Mouse (Mus musculus): ENCODE data around the gene Fam198b. TPM values are rescaled to one million over a fixed set of nuclear protein-coding genes. Genes with fewer than 3 reads are reported as not detected.

Fam198b gene
- polyA plus RNA-seq, 1 experiment: 4.0 TPM

DNA sequence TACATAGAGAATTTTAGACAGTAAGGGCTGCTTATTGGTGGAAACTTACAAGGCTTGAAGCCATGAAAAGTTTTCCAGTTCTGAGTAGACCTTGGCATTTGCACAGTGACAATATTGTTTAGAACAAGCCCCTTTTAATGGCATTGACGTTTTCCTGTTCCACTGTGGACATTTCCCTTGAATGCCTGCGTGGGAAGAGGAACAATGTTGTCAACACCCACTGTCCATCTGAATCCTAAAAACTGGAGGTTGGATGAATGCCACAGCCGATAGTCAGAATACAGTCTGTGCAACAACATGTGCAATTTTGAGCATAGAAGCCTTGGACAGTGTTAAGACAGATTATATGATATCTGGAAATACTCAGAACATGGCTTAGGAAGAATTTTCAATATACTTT is 92.5 kb downstream of the Fam198b start:
- TF ChIP-seq POLR2A (IDR thresholded peaks at IDR 0.05; ENCODE audit: control insufficient read depth, low read depth, low read length) (no peak), CTCF (IDR thresholded peaks at IDR 0.05; ENCODE audit: control insufficient read depth, insufficient read depth, insufficient replicate concordance, low read depth, low read length) (no peak)
- H3K36me3 ChIP-seq (ENCODE audit: control insufficient read depth, insufficient read depth, low read length): no peaks in the 10 kb centered on the region
- H3K27me3 ChIP-seq (ENCODE audit: control insufficient read depth, insufficient read depth, low read length): no peaks in the 10 kb centered on the region
- no peak overlapping the region for H3K27ac ChIP-seq (ENCODE audit: control insufficient read depth, insufficient read depth, low read depth, low read length)
- no peak overlapping the region for H3K4me3 ChIP-seq (ENCODE audit: control insufficient read depth, low read depth, low read length)
- no peaks in the 10 kb centered on the region for H3K4me1 ChIP-seq (ENCODE audit: control insufficient read depth, insufficient read depth, low read length)

DNA sequence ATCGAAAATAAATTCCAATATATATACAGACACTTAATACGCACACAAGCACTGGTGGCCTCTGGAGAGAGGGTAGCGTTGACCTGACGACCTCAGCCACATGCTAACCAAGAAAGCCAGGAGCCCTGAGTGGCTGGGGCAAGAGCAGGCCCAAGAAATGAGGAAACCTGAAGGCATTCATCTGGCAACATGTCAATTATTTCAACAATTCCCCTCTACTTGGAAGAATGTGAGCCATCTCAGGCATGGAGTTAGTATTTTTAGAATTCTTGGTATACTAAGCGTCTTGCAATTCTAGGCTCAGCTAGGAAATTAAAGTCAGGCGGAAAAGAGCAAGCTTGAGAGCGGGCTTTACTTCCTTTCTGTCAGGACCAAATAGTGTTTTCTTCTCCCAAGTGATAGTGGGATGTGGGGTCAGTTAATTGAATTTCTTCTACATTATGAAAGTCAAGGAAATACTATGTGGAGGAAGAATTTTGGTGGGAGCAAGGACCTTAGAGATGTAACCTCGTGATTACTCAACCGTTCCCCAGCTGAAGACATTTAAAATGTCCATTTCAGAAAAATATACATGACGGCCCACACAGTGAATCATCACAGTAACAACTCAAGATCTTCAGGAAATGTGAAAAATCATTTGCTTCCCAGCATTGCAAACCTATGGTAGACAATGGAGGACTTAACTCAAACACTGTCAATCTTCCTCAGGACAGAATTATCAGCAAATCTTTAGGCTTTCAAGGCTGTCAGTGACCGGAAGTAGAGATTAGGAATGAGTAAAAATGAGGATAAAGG is 93.5 kb downstream of the Fam198b start:
- TF ChIP-seq POLR2A (IDR thresholded peaks at IDR 0.05; ENCODE audit: control insufficient read depth, low read depth, low read length): no peak
- no peak for TF ChIP-seq CTCF (IDR thresholded peaks at IDR 0.05; ENCODE audit: control insufficient read depth, insufficient read depth, insufficient replicate concordance, low read depth, low read length)
- Histone ChIP-seq H3K27me3 (ENCODE audit: control insufficient read depth, insufficient read depth, low read length) (no peaks in the 10 kb centered on the region), H3K36me3 (ENCODE audit: control insufficient read depth, insufficient read depth, low read length) (no peaks in the 10 kb centered on the region), H3K27ac (ENCODE audit: control insufficient read depth, insufficient read depth, low read depth, low read length) (no peak overlapping the region), H3K4me3 (ENCODE audit: control insufficient read depth, low read depth, low read length) (no peak overlapping the region), H3K4me1 (ENCODE audit: control insufficient read depth, insufficient read depth, low read length) (no peaks in the 10 kb centered on the region)

GRCm38 (mm10) chr3:79980714-79981113 is 96.4 kb downstream of the Fam198b start:
- Histone ChIP-seq H3K36me3 (ENCODE audit: control insufficient read depth, insufficient read depth, low read length) (no peaks in the 10 kb centered on the region), H3K27me3 (ENCODE audit: control insufficient read depth, insufficient read depth, low read length) (no peaks in the 10 kb centered on the region), H3K4me1 (ENCODE audit: control insufficient read depth, insufficient read depth, low read length) (no peaks in the 10 kb centered on the region), H3K4me3 (ENCODE audit: control insufficient read depth, low read depth, low read length) (no peak overlapping the region), H3K27ac (ENCODE audit: control insufficient read depth, insufficient read depth, low read depth, low read length) (no peak overlapping the region)
- no peak for TF ChIP-seq CTCF (IDR thresholded peaks at IDR 0.05; ENCODE audit: control insufficient read depth, insufficient read depth, insufficient replicate concordance, low read depth, low read length)

DNA sequence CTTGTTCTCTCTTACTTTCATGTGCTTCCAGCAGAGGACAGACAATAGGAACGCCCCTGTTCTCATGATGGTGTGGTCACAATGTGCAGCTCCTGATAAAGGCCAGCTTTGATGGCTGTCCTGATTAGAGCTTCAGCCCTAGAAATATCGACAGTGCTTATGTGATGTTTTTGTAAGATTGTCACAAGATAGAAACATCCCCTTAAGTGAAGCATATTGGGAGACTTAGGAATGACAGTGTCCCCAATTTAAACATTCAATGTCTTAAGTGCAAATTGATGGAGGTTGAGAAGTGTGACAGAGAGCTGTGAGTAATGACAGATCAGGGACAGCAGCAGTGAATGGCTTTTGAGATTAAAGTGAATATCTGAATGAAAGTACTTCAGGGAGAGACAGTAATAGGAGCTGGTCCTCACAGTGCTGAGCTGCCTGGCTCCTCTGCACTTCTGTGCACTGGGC is 99.7 kb downstream of the Fam198b start:
- Histone ChIP-seq H3K27ac (ENCODE audit: control insufficient read depth, insufficient read depth, low read depth, low read length) (no peak overlapping the region), H3K27me3 (ENCODE audit: control insufficient read depth, insufficient read depth, low read length) (no peaks in the 10 kb centered on the region)

DNA sequence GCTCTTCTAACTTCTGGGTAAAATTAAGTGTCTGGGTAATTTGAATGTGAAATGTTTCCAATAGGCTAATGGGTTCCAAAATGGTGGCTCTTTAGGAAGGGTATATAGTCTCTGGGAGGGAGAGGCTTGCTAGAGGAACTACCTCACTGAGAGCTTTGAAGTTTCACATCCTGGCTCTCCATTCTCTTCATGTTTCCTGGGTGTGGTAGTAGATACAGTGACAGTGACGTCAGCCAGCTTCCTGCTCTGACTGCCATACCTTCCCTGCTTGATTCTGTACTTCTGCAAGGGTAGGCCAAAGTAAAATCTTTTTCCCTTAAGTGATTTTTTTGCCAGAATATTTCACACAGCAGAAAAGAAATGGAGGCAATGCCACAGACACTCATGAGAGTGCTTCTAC is 100.2 kb downstream of the Fam198b start:
- Histone ChIP-seq H3K27me3 (ENCODE audit: control insufficient read depth, insufficient read depth, low read length) (no peaks in the 10 kb centered on the region), H3K27ac (ENCODE audit: control insufficient read depth, insufficient read depth, low read depth, low read length) (no peak overlapping the region), H3K4me3 (ENCODE audit: control insufficient read depth, low read depth, low read length) (no peak overlapping the region), H3K4me1 (ENCODE audit: control insufficient read depth, insufficient read depth, low read length) (no peaks in the 10 kb centered on the region), H3K36me3 (ENCODE audit: control insufficient read depth, insufficient read depth, low read length) (no peaks in the 10 kb centered on the region)
- TF ChIP-seq CTCF (IDR thresholded peaks at IDR 0.05; ENCODE audit: control insufficient read depth, insufficient read depth, insufficient replicate concordance, low read depth, low read length) (no peak), POLR2A (IDR thresholded peaks at IDR 0.05; ENCODE audit: control insufficient read depth, low read depth, low read length) (no peak)

More for the DNA sequence above, 99.7 kb downstream of the Fam198b start:
- H3K4me3 ChIP-seq (ENCODE audit: control insufficient read depth, low read depth, low read length): no peak overlapping the region
- H3K4me1 ChIP-seq (ENCODE audit: control insufficient read depth, insufficient read depth, low read length): no peaks in the 10 kb centered on the region
- TF ChIP-seq CTCF (IDR thresholded peaks at IDR 0.05; ENCODE audit: control insufficient read depth, insufficient read depth, insufficient replicate concordance, low read depth, low read length) (no peak), POLR2A (IDR thresholded peaks at IDR 0.05; ENCODE audit: control insufficient read depth, low read depth, low read length) (no peak)
- no peaks in the 10 kb centered on the region for H3K36me3 ChIP-seq (ENCODE audit: control insufficient read depth, insufficient read depth, low read length)

GRCm38 (mm10) chr3:79989250-79989649 is 104.9 kb downstream of the Fam198b start:
- Histone ChIP-seq H3K27ac (ENCODE audit: control insufficient read depth, insufficient read depth, low read depth, low read length) (no peak overlapping the region), H3K36me3 (ENCODE audit: control insufficient read depth, insufficient read depth, low read length) (no peaks in the 10 kb centered on the region), H3K4me3 (ENCODE audit: control insufficient read depth, low read depth, low read length) (no peak overlapping the region), H3K4me1 (ENCODE audit: control insufficient read depth, insufficient read depth, low read length) (no peaks in the 10 kb centered on the region), H3K27me3 (ENCODE audit: control insufficient read depth, insufficient read depth, low read length) (no peaks in the 10 kb centered on the region)
- TF ChIP-seq CTCF (IDR thresholded peaks at IDR 0.05; ENCODE audit: control insufficient read depth, insufficient read depth, insufficient replicate concordance, low read depth, low read length): no peak
- TF ChIP-seq POLR2A (IDR thresholded peaks at IDR 0.05; ENCODE audit: control insufficient read depth, low read depth, low read length): no peak

GRCm38 (mm10) chr3:79989911-79990310 is 105.6 kb downstream of the Fam198b start:
- Histone ChIP-seq H3K4me1 (ENCODE audit: control insufficient read depth, insufficient read depth, low read length) (no peaks in the 10 kb centered on the region), H3K4me3 (ENCODE audit: control insufficient read depth, low read depth, low read length) (no peak overlapping the region), H3K36me3 (ENCODE audit: control insufficient read depth, insufficient read depth, low read length) (no peaks in the 10 kb centered on the region), H3K27me3 (ENCODE audit: control insufficient read depth, insufficient read depth, low read length) (no peaks in the 10 kb centered on the region), H3K27ac (ENCODE audit: control insufficient read depth, insufficient read depth, low read depth, low read length) (no peak overlapping the region)
- TF ChIP-seq CTCF (IDR thresholded peaks at IDR 0.05; ENCODE audit: control insufficient read depth, insufficient read depth, insufficient replicate concordance, low read depth, low read length) (no peak), POLR2A (IDR thresholded peaks at IDR 0.05; ENCODE audit: control insufficient read depth, low read depth, low read length) (no peak)
